Mouse (Mus musculus) lung, postnatal 10 days (tissue): ENCODE data around the gene Tmem106c.

Experiments used
- DNase-seq: peaks from one replicate; pipeline ENCODE4 v3.0.0; 2021

Gene Tmem106c

GRCm38 (mm10) chr15:97963989-97964835 is at the start of gene Tmem106c:
Tmem106c (plus strand) TSS chr15:97964200.
- peak; percentile 93 for DNase-seq

- DNase-seq, result peak; percentile 68
Observed at GRCm38 (mm10) chr15:97914331-97914747, 49.7 kb upstream of the Tmem106c start.

- no peak for DNase-seq
Observed at GRCm38 (mm10) chr15:97917994-97918393, 46.0 kb upstream of the Tmem106c start.

GRCm38 (mm10) chr15:97919217-97919616 is 44.8 kb upstream of the Tmem106c start:
- no peak for DNase-seq

- no peak for DNase-seq
Observed at GRCm38 (mm10) chr15:97920306-97920705, 43.7 kb upstream of the Tmem106c start.

GRCm38 (mm10) chr15:97921796-97922195 is 42.2 kb upstream of the Tmem106c start:
- no peak for DNase-seq

- no peak for DNase-seq
Observed at GRCm38 (mm10) chr15:97922421-97922820, 41.6 kb upstream of the Tmem106c start.

GRCm38 (mm10) chr15:97927018-97927417 is 37.0 kb upstream of the Tmem106c start:
- no peak for DNase-seq

- no peak for DNase-seq
Observed at GRCm38 (mm10) chr15:97927821-97928220, 36.2 kb upstream of the Tmem106c start.

- DNase-seq, result no peak
Observed at GRCm38 (mm10) chr15:97929259-97929824, 34.7 kb upstream of the Tmem106c start.

GRCm38 (mm10) chr15:97932441-97932840 is 31.6 kb upstream of the Tmem106c start:
- DNase-seq, result no peak

- peak; percentile 54 for DNase-seq
Observed at GRCm38 (mm10) chr15:97938580-97938979, 25.4 kb upstream of the Tmem106c start.

- DNase-seq, result no peak
Observed at GRCm38 (mm10) chr15:97940088-97940487, 23.9 kb upstream of the Tmem106c start.

- no peak for DNase-seq
Observed at GRCm38 (mm10) chr15:97941306-97941705, 22.7 kb upstream of the Tmem106c start.

- DNase-seq, result no peak
Observed at GRCm38 (mm10) chr15:97942538-97942937, 21.5 kb upstream of the Tmem106c start.

- DNase-seq, result no peak
Observed at GRCm38 (mm10) chr15:97943356-97943755, 20.6 kb upstream of the Tmem106c start.

GRCm38 (mm10) chr15:97944919-97945574 is 19.0 kb upstream of the Tmem106c start:
- DNase-seq, result no peak

- DNase-seq, result no peak
Observed at GRCm38 (mm10) chr15:97945656-97946315, 18.2 kb upstream of the Tmem106c start.

GRCm38 (mm10) chr15:97948720-97949119 is 15.3 kb upstream of the Tmem106c start:
- DNase-seq, result no peak

- DNase-seq, result no peak
Observed at GRCm38 (mm10) chr15:97949706-97950105, 14.3 kb upstream of the Tmem106c start.

GRCm38 (mm10) chr15:97950240-97950639 is 13.8 kb upstream of the Tmem106c start:
- no peak for DNase-seq

- DNase-seq, result peak; percentile 66
Observed at GRCm38 (mm10) chr15:97952137-97952888, 11.7 kb upstream of the Tmem106c start.

GRCm38 (mm10) chr15:97952889-97953189 is 11.2 kb upstream of the Tmem106c start:
- no peak for DNase-seq
